Mouse (Mus musculus): Measurements from ENCODE around the gene Tmem131l.
A peak's percentile ranks its signal among the peaks of the same experiment; 100 is the strongest.

Gene Tmem131l

DNA sequence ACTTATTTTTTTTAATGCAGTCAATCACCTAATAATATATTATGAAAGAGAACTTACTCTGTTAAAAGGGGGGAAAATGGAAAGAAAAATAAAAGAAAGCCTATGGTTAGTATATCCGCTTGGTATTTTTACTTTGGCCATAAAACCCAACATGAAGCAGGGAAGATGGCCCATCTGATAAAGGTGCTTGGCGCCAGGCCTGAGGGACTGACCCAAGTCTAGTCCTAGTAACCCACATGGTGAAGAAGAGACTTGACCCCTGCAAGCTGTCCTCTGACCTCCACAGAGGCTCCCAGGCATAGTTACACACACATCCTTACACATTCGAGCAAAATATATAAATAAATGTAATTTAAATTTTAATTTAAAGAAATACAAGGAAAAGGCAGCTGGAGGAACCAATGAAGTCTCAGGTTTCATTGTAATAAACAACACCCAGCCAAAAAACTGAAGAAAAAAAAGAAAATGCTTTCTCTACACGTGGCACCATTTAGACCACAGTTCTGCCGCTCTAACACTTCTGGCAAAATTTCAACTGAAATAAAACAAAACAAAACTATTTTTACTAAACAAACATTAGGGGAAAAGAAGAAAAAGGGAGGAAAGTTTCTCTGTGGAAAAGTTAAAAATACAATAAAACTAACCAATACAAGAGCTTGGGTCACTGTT, 28.8 kb downstream of the Tmem131l start:
- no peak for DNase-seq

DNA sequence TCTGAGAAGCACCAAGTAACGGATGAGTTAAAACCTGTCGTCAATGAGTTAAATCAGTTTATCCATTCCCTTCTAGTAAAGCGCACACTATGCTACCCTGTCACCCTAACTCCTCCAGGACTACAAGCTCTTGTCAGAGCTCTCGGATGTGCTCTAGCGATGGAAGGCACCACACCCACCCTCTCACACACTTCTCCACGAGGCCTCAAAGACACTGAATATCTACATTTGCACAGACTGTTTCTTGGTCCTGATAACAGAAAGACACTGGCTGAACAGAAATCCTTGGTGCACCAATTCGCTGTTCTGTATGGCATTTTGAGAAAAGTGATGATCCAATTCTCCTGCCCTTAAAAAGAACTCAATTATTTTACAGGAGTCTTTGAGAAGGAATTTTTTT, 34.0 kb downstream of the Tmem131l start:
- DNase-seq, result no peak

DNA sequence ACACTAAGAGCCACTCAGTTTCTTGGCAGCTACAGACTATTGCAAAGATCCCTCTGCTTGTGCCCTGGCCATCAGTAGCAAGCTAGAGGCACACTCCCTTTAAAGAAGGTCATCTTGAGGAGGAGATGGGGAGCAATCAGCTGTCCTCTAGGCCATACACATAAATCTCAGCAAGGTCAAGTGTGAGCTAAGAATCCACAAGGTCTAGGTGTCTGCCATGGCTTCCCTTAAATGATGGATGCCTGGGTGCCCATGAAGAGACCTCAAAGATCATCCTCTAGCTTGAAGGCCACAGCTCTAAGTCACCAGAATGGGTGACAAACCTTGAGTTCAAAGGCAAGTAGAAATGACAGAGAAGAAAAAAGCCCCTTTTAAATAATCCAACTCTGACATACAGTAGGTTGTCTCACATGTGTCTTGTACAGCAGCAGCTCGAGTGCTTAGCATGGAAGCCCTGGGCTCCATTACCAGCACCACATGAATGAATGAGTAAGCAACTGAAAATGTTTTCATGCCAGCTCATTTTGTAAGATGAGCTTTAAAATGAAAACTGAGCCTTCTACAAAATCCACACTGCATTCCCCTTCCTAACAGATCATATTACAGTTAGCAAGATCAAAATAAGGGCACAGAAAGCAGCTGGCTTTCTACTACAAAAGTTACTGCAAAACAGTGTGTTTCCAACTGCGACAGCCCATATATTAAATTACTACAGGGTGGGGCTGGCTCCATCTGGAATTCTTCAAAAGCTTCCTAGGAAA, 35.5 kb downstream of the Tmem131l start:
- DNase-seq, result no peak

DNA sequence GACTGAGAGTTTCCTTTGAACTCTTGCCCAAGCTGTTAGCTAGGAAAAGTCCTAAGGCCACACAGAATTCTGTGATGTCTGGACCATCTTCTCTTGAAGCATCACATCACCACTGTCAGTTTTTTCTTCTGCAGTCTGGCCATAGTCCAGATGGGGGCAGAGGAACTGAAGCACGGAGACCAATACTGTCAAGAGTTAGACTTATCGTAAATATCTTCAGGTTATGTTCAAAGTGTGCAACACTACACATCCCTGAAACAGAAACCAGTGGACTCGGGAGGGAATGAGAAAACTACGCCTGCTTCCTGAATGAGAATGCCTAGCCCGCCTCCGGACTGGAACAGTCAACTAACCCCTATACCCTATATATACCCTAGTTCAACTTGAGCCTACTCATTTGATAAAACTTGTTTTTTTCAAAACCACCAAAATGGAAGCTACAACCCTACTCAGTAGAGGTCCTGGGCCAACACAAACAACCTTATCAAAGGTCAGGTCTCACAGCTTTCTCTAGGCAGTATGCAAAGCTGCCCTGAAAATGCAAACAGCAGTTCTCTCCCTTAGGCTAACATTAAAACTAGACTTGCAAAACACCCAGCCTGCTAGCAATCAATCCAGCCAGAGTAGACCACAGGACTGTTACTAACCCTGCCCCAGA, 37.4 kb downstream of the Tmem131l start:
- DNase-seq, result no peak

GRCm38 (mm10) chr3:83997563-83997962, 42.4 kb downstream of the Tmem131l start:
- no peak for DNase-seq

- no peak for DNase-seq
These were observed 42.9 kb downstream of the Tmem131l start for GRCm38 (mm10) chr3:83997036-83997435.

DNA sequence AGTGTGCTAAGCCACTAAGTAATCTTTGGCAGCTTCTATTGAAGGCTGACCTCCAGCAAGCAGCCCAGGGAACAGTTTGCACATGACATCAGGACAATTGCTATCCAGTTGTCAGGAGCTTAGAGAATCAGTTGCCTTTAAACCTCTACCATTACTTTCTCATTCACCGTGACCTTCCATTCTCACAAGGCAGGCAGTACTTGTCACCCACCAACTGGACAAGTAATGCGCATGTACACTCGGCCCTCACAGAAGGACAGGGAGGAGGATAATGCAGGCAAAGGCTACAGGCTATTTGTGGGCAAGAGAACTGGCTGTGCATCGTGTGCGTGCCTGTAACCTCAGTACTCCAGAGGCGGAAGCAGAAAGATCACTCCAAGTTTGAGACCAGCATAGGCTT, 43.9 kb downstream of the Tmem131l start:
- DNase-seq, result no peak

GRCm38 (mm10) chr3:83995254-83995830, 44.6 kb downstream of the Tmem131l start:
- no peak for DNase-seq

DNA sequence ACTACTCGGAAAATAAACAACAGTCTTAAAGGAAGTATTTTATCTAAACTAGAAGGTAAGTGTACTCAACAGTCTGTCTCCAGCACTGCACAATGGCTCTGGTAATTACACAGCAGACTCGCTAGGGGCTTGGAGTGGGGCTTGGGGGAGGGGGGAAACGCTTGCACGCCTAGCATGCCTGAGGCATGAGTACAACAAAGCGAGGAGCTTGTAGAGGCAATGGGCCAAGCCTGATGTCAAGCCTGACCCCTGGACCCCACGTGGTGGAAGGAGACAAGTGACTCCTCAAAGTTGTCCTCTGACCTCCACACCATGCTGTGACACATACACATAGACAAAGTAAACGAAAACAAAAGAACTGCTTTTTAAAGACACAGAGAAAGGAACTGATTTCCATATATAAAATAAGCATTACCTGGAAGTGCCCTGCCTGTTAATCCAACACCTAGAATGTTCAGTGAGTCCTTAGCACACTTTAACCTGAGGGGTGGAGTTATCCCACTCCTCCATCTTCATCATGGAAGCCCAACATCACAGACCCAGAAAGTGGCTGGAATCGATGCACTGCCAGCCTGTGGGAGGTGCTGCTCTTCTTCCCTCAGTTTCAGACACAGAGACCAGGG, 45.6 kb downstream of the Tmem131l start:
- peak; percentile 19 for DNase-seq

- peak; percentile 49 for DNase-seq
These were observed 46.9 kb downstream of the Tmem131l start for GRCm38 (mm10) chr3:83993089-83993516.

- DNase-seq, result no peak
These were observed 48.1 kb downstream of the Tmem131l start for GRCm38 (mm10) chr3:83991691-83992524.

GRCm38 (mm10) chr3:83988214-83988613, 51.8 kb downstream of the Tmem131l start:
- no peak for DNase-seq

DNA sequence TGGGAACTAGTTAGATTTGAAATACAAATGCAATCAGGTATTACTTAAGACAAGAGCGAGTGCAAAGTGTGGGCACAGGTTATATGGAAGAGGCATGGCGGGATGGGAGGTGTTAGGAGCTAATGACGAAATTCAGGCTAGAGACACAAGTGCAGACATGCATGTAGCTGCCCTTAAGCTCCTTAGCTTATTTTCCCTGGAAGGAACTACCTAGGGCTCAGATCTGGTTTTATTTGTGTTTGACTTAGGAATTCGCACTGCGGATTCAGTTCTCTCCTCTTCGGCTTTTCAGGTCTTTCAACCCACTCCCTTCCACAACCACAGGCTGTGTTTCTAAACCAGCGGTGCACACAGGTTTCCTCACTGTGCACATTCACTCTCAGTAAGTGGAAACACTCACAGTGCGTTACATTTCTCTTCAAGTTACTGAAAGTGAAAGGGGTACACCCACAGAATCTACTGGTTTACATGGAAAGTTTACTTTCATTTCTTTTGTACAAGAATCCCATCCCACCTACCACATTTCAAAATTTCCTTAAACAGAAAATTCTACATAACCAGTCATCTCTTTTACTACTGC, 52.4 kb downstream of the Tmem131l start:
- no peak for DNase-seq

- no peak for DNase-seq
These were observed 53.2 kb downstream of the Tmem131l start for GRCm38 (mm10) chr3:83986740-83987139.

DNA sequence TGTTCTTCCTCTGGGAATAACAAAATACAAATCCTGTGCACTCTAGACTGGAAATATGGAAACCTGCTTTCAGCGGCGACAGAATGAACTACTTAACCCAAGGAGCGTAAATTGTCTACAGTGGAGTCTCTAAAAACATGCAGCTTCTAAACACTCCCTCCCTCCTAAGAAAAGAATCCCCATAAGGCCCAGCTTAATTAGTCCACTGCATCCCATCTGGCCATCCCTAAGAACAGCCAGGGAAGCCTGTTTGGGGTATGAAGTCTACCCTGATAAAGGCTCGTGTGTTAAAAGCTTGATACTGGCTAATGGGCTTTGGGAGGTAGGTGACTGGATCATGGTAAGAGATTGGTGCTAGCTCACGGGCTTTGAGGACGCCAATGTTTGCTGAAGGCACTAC, 54.5 kb downstream of the Tmem131l start:
- no peak for DNase-seq

GRCm38 (mm10) chr3:83984379-83984778, 55.6 kb downstream of the Tmem131l start:
- no peak for DNase-seq

DNA sequence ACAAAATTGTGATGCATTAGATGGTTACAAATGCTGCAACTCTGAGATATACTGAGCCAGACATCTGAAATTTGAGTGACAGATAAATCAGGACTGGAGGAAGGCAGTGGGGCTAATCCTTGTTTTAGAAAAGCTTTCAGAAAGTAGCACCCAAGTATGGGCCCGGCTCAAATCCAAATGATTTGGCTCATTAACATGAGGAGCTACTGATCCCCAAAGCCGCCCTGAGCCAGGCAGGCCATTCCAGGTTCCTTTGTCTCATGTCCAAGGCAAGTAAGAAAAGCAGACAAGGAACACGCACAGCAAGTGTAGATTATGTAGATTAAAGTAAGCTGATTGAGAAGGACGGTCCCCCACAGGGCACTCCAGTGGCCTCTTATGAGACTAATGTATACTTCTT, 57.2 kb downstream of the Tmem131l start:
- DNase-seq, result no peak

GRCm38 (mm10) chr3:83980231-83980872, 59.6 kb downstream of the Tmem131l start:
- DNase-seq, result no peak

DNA sequence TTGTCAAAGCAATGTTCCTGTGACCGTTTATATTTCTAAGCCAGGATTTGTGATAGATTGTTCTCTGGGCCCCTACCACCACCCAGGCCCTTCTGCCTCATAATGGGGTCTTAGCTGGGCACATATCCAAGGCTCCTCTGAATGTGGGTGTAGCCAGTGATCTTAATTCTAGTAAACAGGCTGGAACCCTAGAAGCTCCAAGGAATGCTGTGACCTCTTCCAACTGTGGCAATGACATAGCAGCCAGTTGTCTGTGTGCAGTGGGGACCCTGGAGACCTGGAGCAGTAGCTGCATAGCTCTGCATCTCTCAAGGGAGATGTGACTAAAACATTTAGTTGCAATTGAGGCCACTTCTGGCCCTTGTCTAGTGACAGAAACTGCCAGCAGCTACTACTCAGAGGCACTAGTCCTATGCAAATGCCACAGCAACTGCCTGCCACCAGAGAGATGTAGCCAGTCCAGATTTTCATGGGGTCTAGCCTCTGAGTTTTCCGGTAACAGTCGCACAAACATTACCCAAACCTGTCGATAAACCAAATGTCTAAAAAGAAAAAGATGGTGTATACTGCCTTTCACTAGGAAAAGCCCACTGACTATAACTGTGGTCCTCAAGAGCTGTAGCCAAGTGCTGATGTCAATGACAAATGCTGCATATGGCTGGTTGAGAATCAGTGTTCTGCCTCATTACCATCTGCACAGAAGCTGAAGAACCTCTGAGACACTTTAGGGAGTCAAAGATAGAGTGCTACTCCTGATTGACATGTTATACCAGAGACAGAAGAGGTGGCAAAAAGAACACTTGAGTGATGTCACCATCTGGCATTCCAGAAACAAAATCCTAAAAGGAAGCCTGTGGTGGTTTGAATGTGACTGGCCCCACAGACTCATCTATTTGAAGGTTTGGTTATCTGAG, 61.2 kb downstream of the Tmem131l start:
- DNase-seq, result no peak

GRCm38 (mm10) chr3:83977817-83978216, 62.2 kb downstream of the Tmem131l start:
- DNase-seq, result no peak
